Mouse (Mus musculus) urinary bladder, postnatal 36 days (tissue): ENCODE data around the gene Auts2.
A peak's percentile ranks its signal among the peaks of the same experiment; 100 is the strongest.

Experiments
- DNase-seq, 2 experiments: peaks; one replicate each; pipeline ENCODE4 v3.0.0; 2022; ENCODE audit warnings: low spot score in 2 of 2, mixed read lengths in 1 of 2

Auts2 gene

GRCm38 (mm10) chr5:131630577-131630976, 912.6 kb downstream of the Auts2 start:
- DNase-seq, result no peak

- peak in 1 of 2 experiments; percentile 35 for DNase-seq
Observed at GRCm38 (mm10) chr5:131616113-131616876, 926.8 kb downstream of the Auts2 start.

GRCm38 (mm10) chr5:131614238-131614637, 928.9 kb downstream of the Auts2 start:
- DNase-seq, result no peak

- DNase-seq, result no peak
Observed at GRCm38 (mm10) chr5:131613301-131613700, 929.8 kb downstream of the Auts2 start.

GRCm38 (mm10) chr5:131610702-131611101, 932.4 kb downstream of the Auts2 start:
- no peak for DNase-seq

GRCm38 (mm10) chr5:131606786-131607185, 936.4 kb downstream of the Auts2 start:
- DNase-seq, result no peak

- DNase-seq, result no peak
Observed at GRCm38 (mm10) chr5:131601934-131602692, 941.0 kb downstream of the Auts2 start.

- DNase-seq, result peak in 1 of 2 experiments; percentile 81
Observed at GRCm38 (mm10) chr5:131600325-131601125, 942.6 kb downstream of the Auts2 start.

- no peak for DNase-seq
Observed at GRCm38 (mm10) chr5:131597503-131597902, 945.6 kb downstream of the Auts2 start.

- DNase-seq, result no peak
Observed at GRCm38 (mm10) chr5:131596591-131596990, 946.6 kb downstream of the Auts2 start.

GRCm38 (mm10) chr5:131595730-131596129, 947.4 kb downstream of the Auts2 start:
- DNase-seq, result no peak

- no peak for DNase-seq
Observed at GRCm38 (mm10) chr5:131594597-131594996, 948.5 kb downstream of the Auts2 start.

- DNase-seq, result no peak
Observed at GRCm38 (mm10) chr5:131593261-131593660, 949.9 kb downstream of the Auts2 start.

- no peak for DNase-seq
Observed at GRCm38 (mm10) chr5:131589948-131590467, 953.1 kb downstream of the Auts2 start.

GRCm38 (mm10) chr5:131586332-131586700, 956.8 kb downstream of the Auts2 start:
- no peak for DNase-seq

- DNase-seq, result no peak
Observed at GRCm38 (mm10) chr5:131585684-131586331, 957.3 kb downstream of the Auts2 start.

GRCm38 (mm10) chr5:131584260-131585135, 958.6 kb downstream of the Auts2 start:
- DNase-seq, result no peak

- no peak for DNase-seq
Observed at GRCm38 (mm10) chr5:131581110-131582050, 961.8 kb downstream of the Auts2 start.

GRCm38 (mm10) chr5:131578737-131579136, 964.4 kb downstream of the Auts2 start:
- no peak for DNase-seq
